Mouse (Mus musculus): ENCODE data around the gene Lce1c. TPM values are rescaled to one million over a fixed set of nuclear protein-coding genes. Genes with fewer than 3 reads are reported as not detected.

Lce1c gene
- polyA plus RNA-seq, 2 experiments = not detected

DNA sequence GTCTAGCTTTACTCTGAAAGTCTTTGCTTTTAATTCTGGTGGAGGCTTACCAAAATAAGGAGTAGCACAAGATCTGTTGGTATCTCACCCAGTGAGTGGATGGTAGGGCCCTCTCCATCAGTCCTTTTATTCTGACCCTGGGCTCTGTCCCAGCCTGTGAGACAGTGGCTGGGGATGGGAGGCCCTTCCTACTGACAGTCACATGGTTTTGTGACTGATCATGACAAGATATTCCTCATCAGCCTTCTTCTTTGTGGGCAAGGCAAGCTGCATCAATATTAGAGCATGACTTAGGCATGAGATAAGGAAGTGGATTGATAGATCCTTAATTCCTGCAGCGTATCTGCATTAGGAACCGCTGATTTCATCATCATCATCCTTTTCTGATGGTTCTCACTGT is 29.9 kb downstream of the Lce1c start, which contains the start of gene Lce1e:
Gene Lce1e (minus strand): TSS at position 101 of the 400 bp plus-strand sequence.
- no peak within 1 kb of the TSS for H3K27ac ChIP-seq (replicated peaks; ENCODE audit: low read depth, low read length)
- 75% methylated on average over 2 of the region's 2 CpGs for WGBS
- ATAC-seq (ENCODE audit: low FRiP score, low read depth) = no peak

DNA sequence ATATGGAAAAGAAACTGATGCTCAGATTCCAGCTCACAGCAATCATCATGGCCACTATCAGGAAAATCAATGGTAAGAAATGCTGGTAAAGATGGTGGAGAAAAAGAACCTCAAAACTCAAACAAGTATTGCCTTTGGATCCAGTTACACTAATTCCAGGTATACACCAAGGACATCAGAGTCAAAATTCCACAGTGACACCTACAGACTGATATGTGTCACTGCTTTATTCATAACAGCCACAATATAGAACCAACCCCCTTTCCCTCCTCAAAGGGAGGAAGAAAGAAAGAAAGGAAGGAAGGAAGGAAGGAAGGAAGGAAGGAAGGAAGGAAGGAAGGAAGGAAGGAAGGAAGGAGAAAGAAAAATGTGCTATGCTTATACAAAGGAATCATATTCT is 36.1 kb downstream of the Lce1c start:
- no peak overlapping the region for H3K27ac ChIP-seq (replicated peaks; ENCODE audit: low read depth, low read length)

More for the DNA sequence above, 29.9 kb downstream of the Lce1c start, which contains the start of gene Lce1e:
- H3K4me3 ChIP-seq (replicated peaks; ENCODE audit: low read length) = no peak within 1 kb of the TSS
- no peaks in the 10 kb centered on the region for H3K36me3 ChIP-seq (ENCODE audit: control insufficient read depth, insufficient read depth, low read length)
- no peak within 1 kb of the TSS for H3K9ac ChIP-seq (ENCODE audit: low read depth, low read length, severe bottlenecking)
- H3K27me3 ChIP-seq (ENCODE audit: control insufficient read depth, insufficient read depth, low read length) = no peaks in the 10 kb centered on the region
- TF ChIP-seq POLR2A (IDR thresholded peaks at IDR 0.05; ENCODE audit: borderline replicate concordance, extremely low read depth, insufficient read depth, insufficient read length) = no peak
- H3K9me3 ChIP-seq (ENCODE audit: control insufficient read depth, low read length) = no peaks in the 10 kb centered on the region
- H3K4me2 ChIP-seq (replicated peaks; ENCODE audit: low read depth, low read length, severe bottlenecking) = no peak within 1 kb of the TSS
- no peaks in the 10 kb centered on the region for H3K4me1 ChIP-seq (ENCODE audit: control insufficient read depth, insufficient read depth, low read length)
- no peak for DNase-seq (ENCODE audit: low spot score)

DNA sequence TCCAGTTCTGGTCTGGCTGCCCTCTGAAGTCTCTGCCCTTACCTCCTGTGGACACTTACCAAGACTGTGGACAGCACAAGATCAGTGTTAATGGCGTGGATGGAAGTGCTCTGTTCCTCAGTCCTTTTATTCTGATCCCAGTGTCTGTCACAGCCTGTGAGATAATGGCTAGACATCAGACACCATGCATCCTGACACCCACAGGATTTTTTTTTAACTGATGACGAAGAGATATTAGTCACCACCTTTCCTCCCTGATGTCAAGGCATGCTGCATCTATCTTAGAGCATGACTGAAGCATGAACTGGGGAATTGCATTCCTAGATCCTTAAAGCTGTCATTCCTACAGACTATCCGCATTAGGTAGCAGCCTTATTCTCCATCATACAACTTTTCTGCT is 41.2 kb downstream of the Lce1c start, which contains the start of gene Lce1f:
Gene Lce1f (minus strand): TSS at position 101 of the 400 bp plus-strand sequence.
- Histone ChIP-seq H3K4me1 (ENCODE audit: control insufficient read depth, insufficient read depth, low read length) (no peaks in the 10 kb centered on the region), H3K4me2 (replicated peaks; ENCODE audit: low read depth, low read length, severe bottlenecking) (no peak within 1 kb of the TSS), H3K27me3 (ENCODE audit: control insufficient read depth, insufficient read depth, low read length) (no peaks in the 10 kb centered on the region), H3K4me3 (replicated peaks; ENCODE audit: low read length) (no peak within 1 kb of the TSS), H3K9me3 (ENCODE audit: control insufficient read depth, low read length) (no peaks in the 10 kb centered on the region), H3K27ac (replicated peaks; ENCODE audit: low read depth, low read length) (no peak within 1 kb of the TSS), H3K36me3 (ENCODE audit: control insufficient read depth, insufficient read depth, low read length) (no peaks in the 10 kb centered on the region), H3K9ac (ENCODE audit: low read depth, low read length, severe bottlenecking) (no peak within 1 kb of the TSS)
- TF ChIP-seq POLR2A (IDR thresholded peaks at IDR 0.05; ENCODE audit: borderline replicate concordance, extremely low read depth, insufficient read depth, insufficient read length) = no peak
- no peak for DNase-seq (ENCODE audit: low spot score)
- ATAC-seq (ENCODE audit: low FRiP score, low read depth) = no peak
- WGBS = 83% methylated on average over 3 of the region's 3 CpGs

More for the DNA sequence above, 36.1 kb downstream of the Lce1c start:
- Histone ChIP-seq H3K4me2 (replicated peaks; ENCODE audit: low read depth, low read length, severe bottlenecking) (no peak overlapping the region), H3K4me1 (ENCODE audit: control insufficient read depth, insufficient read depth, low read length) (no peaks in the 10 kb centered on the region), H3K9me3 (ENCODE audit: control insufficient read depth, low read length) (no peaks in the 10 kb centered on the region), H3K4me3 (replicated peaks; ENCODE audit: low read length) (no peak overlapping the region), H3K36me3 (ENCODE audit: control insufficient read depth, insufficient read depth, low read length) (no peaks in the 10 kb centered on the region), H3K27me3 (ENCODE audit: control insufficient read depth, insufficient read depth, low read length) (no peaks in the 10 kb centered on the region), H3K9ac (ENCODE audit: low read depth, low read length, severe bottlenecking) (no peak overlapping the region)
- ATAC-seq (ENCODE audit: low FRiP score, low read depth) (no peak), DNase-seq (ENCODE audit: low spot score) (no peak)
- no peak for TF ChIP-seq POLR2A (IDR thresholded peaks at IDR 0.05; ENCODE audit: borderline replicate concordance, extremely low read depth, insufficient read depth, insufficient read length)

DNA sequence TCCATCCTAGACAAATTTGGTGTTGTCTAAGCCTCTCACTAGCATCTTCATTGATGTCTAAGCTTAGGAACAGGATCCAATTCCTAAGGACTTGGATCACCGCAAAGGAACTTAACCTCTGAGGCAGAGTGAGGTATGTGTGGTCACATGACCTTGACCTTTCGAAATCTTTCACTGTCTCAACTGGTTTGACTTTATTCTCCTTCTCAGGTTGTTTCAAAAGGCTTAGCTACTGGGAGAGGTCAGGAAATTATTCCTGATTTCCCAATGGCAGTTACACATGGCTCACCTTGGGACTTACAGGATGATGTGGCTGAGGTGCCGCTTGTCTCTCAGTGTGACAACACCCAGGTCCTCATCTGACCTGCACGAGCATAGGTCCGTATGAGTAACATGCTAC is 43.6 kb downstream of the Lce1c start:
- no peak for DNase-seq (ENCODE audit: low spot score)
- 83% methylated on average over 5 of the region's 5 CpGs for WGBS
- no peak for TF ChIP-seq POLR2A (IDR thresholded peaks at IDR 0.05; ENCODE audit: borderline replicate concordance, extremely low read depth, insufficient read depth, insufficient read length)
- H3K4me2 ChIP-seq (replicated peaks; ENCODE audit: low read depth, low read length, severe bottlenecking) = no peak overlapping the region
- H3K9me3 ChIP-seq (ENCODE audit: control insufficient read depth, low read length) = no peaks in the 10 kb centered on the region
- no peak overlapping the region for H3K4me3 ChIP-seq (replicated peaks; ENCODE audit: low read length)
- no peak overlapping the region for H3K27ac ChIP-seq (replicated peaks; ENCODE audit: low read depth, low read length)
- no peaks in the 10 kb centered on the region for H3K4me1 ChIP-seq (ENCODE audit: control insufficient read depth, insufficient read depth, low read length)
- H3K9ac ChIP-seq (ENCODE audit: low read depth, low read length, severe bottlenecking) = no peak overlapping the region
- no peaks in the 10 kb centered on the region for H3K27me3 ChIP-seq (ENCODE audit: control insufficient read depth, insufficient read depth, low read length)
- no peaks in the 10 kb centered on the region for H3K36me3 ChIP-seq (ENCODE audit: control insufficient read depth, insufficient read depth, low read length)
- no peak for ATAC-seq (ENCODE audit: low FRiP score, low read depth)

Other genes with a start within 250 kb of the Lce1c start
- gene Gm9774, start 249.8 kb upstream of the Lce1c start, polyA plus RNA-seq (2012; rRNA removed) = 6.2 and 7.4 TPM in 2 replicates
- gene Gm9774, start 249.8 kb upstream of the Lce1c start, polyA plus RNA-seq (2014; fragmentation: Nextera tagmentation; extraction: Ambion mirVana) = 5.1 and 5.9 TPM in 2 replicates
- not detected in 2 replicates for gene Sprr2k, start 246.7 kb upstream of the Lce1c start, polyA plus RNA-seq (2012; rRNA removed)
- not detected in 2 replicates for gene Sprr2k, start 246.7 kb upstream of the Lce1c start, polyA plus RNA-seq (2014; fragmentation: Nextera tagmentation; extraction: Ambion mirVana)
- gene Sprr1b, start 240.5 kb upstream of the Lce1c start, polyA plus RNA-seq (2012; rRNA removed) = 6.1 and 6.3 TPM in 2 replicates
- gene Sprr1b, start 240.5 kb upstream of the Lce1c start, polyA plus RNA-seq (2014; fragmentation: Nextera tagmentation; extraction: Ambion mirVana) = 8.4 and 15.7 TPM in 2 replicates
- not detected in 2 replicates for gene Sprr3, start 220.5 kb upstream of the Lce1c start, polyA plus RNA-seq (2012; rRNA removed)
- gene Sprr3, start 220.5 kb upstream of the Lce1c start, polyA plus RNA-seq (2014; fragmentation: Nextera tagmentation; extraction: Ambion mirVana) = 0.25 TPM in 1 of 2 replicates, not detected in the other
- gene Sprr1a, start 193.4 kb upstream of the Lce1c start, polyA plus RNA-seq (2012; rRNA removed) = 6.4 and 6.5 TPM in 2 replicates
- 12.7 and 21.2 TPM in 2 replicates for gene Sprr1a, start 193.4 kb upstream of the Lce1c start, polyA plus RNA-seq (2014; fragmentation: Nextera tagmentation; extraction: Ambion mirVana)
- gene Sprr4, start 178.8 kb upstream of the Lce1c start, polyA plus RNA-seq (2012; rRNA removed) = not detected in 2 replicates
- gene Sprr4, start 178.8 kb upstream of the Lce1c start, polyA plus RNA-seq (2014; fragmentation: Nextera tagmentation; extraction: Ambion mirVana) = not detected in 2 replicates
- not detected in 2 replicates for gene 2310046K23Rik, start 144.7 kb upstream of the Lce1c start, polyA plus RNA-seq (2012; rRNA removed)
- gene 2310046K23Rik, start 144.7 kb upstream of the Lce1c start, polyA plus RNA-seq (2014; fragmentation: Nextera tagmentation; extraction: Ambion mirVana) = not detected in 2 replicates
- 0.12 and 0.14 TPM in 2 replicates for gene Ivl, start 105.5 kb upstream of the Lce1c start, polyA plus RNA-seq (2012; rRNA removed)
- gene Ivl, start 105.5 kb upstream of the Lce1c start, polyA plus RNA-seq (2014; fragmentation: Nextera tagmentation; extraction: Ambion mirVana) = 0.14 and 0.72 TPM in 2 replicates
- gene Smcp, start 90.2 kb upstream of the Lce1c start, polyA plus RNA-seq (2012; rRNA removed) = not detected in 2 replicates
- gene Smcp, start 90.2 kb upstream of the Lce1c start, polyA plus RNA-seq (2014; fragmentation: Nextera tagmentation; extraction: Ambion mirVana) = not detected in 2 replicates
- gene 2210017I01Rik, start 71.8 kb upstream of the Lce1c start, polyA plus RNA-seq (2012; rRNA removed) = not detected in 2 replicates
- not detected in 2 replicates for gene 2210017I01Rik, start 71.8 kb upstream of the Lce1c start, polyA plus RNA-seq (2014; fragmentation: Nextera tagmentation; extraction: Ambion mirVana)
- not detected in 2 replicates for gene Lce6a, start 57.6 kb upstream of the Lce1c start, polyA plus RNA-seq (2012; rRNA removed)
- gene Lce6a, start 57.6 kb upstream of the Lce1c start, polyA plus RNA-seq (2014; fragmentation: Nextera tagmentation; extraction: Ambion mirVana) = 0.59 TPM in 1 of 2 replicates, not detected in the other
- gene Lce1a1, start 30.9 kb upstream of the Lce1c start, polyA plus RNA-seq (2012; rRNA removed) = not detected in 2 replicates
- not detected in 2 replicates for gene Lce1a1, start 30.9 kb upstream of the Lce1c start, polyA plus RNA-seq (2014; fragmentation: Nextera tagmentation; extraction: Ambion mirVana)
- not detected in 2 replicates for gene Lce1b, start 22.3 kb upstream of the Lce1c start, polyA plus RNA-seq (2012; rRNA removed)
- not detected in 2 replicates for gene Lce1b, start 22.3 kb upstream of the Lce1c start, polyA plus RNA-seq (2014; fragmentation: Nextera tagmentation; extraction: Ambion mirVana)
- not detected in 2 replicates for gene Lce1a2, start 8.9 kb upstream of the Lce1c start, polyA plus RNA-seq (2012; rRNA removed)
- not detected in 2 replicates for gene Lce1a2, start 8.9 kb upstream of the Lce1c start, polyA plus RNA-seq (2014; fragmentation: Nextera tagmentation; extraction: Ambion mirVana)
- not detected in 2 replicates for gene Lce1d, start 8.0 kb downstream of the Lce1c start, polyA plus RNA-seq (2012; rRNA removed)
- gene Lce1d, start 8.0 kb downstream of the Lce1c start, polyA plus RNA-seq (2014; fragmentation: Nextera tagmentation; extraction: Ambion mirVana) = not detected in 2 replicates
- not detected in 2 replicates for gene Lce1e, start 29.8 kb downstream of the Lce1c start, polyA plus RNA-seq (2012; rRNA removed)
- gene Lce1e, start 29.8 kb downstream of the Lce1c start, polyA plus RNA-seq (2014; fragmentation: Nextera tagmentation; extraction: Ambion mirVana) = not detected in 2 replicates
- gene Lce1f, start 41.1 kb downstream of the Lce1c start, polyA plus RNA-seq (2012; rRNA removed) = not detected in 2 replicates
- not detected in 2 replicates for gene Lce1f, start 41.1 kb downstream of the Lce1c start, polyA plus RNA-seq (2014; fragmentation: Nextera tagmentation; extraction: Ambion mirVana)
- not detected in 2 replicates for gene Gm38119, start 59.8 kb downstream of the Lce1c start, polyA plus RNA-seq (2012; rRNA removed)
- gene Gm38119, start 59.8 kb downstream of the Lce1c start, polyA plus RNA-seq (2014; fragmentation: Nextera tagmentation; extraction: Ambion mirVana) = not detected in 2 replicates
- gene Lce1g, start 73.1 kb downstream of the Lce1c start, polyA plus RNA-seq (2012; rRNA removed) = not detected in 2 replicates
- gene Lce1g, start 73.1 kb downstream of the Lce1c start, polyA plus RNA-seq (2014; fragmentation: Nextera tagmentation; extraction: Ambion mirVana) = not detected in 2 replicates
- gene Lce1h, start 85.8 kb downstream of the Lce1c start, polyA plus RNA-seq (2012; rRNA removed) = not detected in 2 replicates
- not detected in 2 replicates for gene Lce1h, start 85.8 kb downstream of the Lce1c start, polyA plus RNA-seq (2014; fragmentation: Nextera tagmentation; extraction: Ambion mirVana)
- gene Lce1i, start 99.7 kb downstream of the Lce1c start, polyA plus RNA-seq (2012; rRNA removed) = not detected in 2 replicates
- gene Lce1i, start 99.7 kb downstream of the Lce1c start, polyA plus RNA-seq (2014; fragmentation: Nextera tagmentation; extraction: Ambion mirVana) = not detected in 2 replicates
- gene Lce1j, start 111.3 kb downstream of the Lce1c start, polyA plus RNA-seq (2012; rRNA removed) = not detected in 2 replicates
- not detected in 2 replicates for gene Lce1j, start 111.3 kb downstream of the Lce1c start, polyA plus RNA-seq (2014; fragmentation: Nextera tagmentation; extraction: Ambion mirVana)
- not detected in 2 replicates for gene Lce1k, start 128.6 kb downstream of the Lce1c start, polyA plus RNA-seq (2012; rRNA removed)
- gene Lce1k, start 128.6 kb downstream of the Lce1c start, polyA plus RNA-seq (2014; fragmentation: Nextera tagmentation; extraction: Ambion mirVana) = not detected in 2 replicates
- 0.03 TPM in 1 of 2 replicates, not detected in the other for gene Kprp, start 148.0 kb downstream of the Lce1c start, polyA plus RNA-seq (2012; rRNA removed)
- not detected in 2 replicates for gene Kprp, start 148.0 kb downstream of the Lce1c start, polyA plus RNA-seq (2014; fragmentation: Nextera tagmentation; extraction: Ambion mirVana)
- gene Lce1l, start 172.0 kb downstream of the Lce1c start, polyA plus RNA-seq (2012; rRNA removed) = not detected in 2 replicates
- not detected in 2 replicates for gene Lce1l, start 172.0 kb downstream of the Lce1c start, polyA plus RNA-seq (2014; fragmentation: Nextera tagmentation; extraction: Ambion mirVana)
- gene 2310050C09Rik, start 191.0 kb downstream of the Lce1c start, polyA plus RNA-seq (2012; rRNA removed) = 0.05 and 0.06 TPM in 2 replicates
- not detected in 2 replicates for gene 2310050C09Rik, start 191.0 kb downstream of the Lce1c start, polyA plus RNA-seq (2014; fragmentation: Nextera tagmentation; extraction: Ambion mirVana)
- not detected in 2 replicates for gene Lce3a, start 247.0 kb downstream of the Lce1c start, polyA plus RNA-seq (2012; rRNA removed)
- gene Lce3a, start 247.0 kb downstream of the Lce1c start, polyA plus RNA-seq (2014; fragmentation: Nextera tagmentation; extraction: Ambion mirVana) = not detected in 2 replicates

Data from limb, embryonic 14.5 days (tissue).